Mouse (Mus musculus) liver, adult 2 months (tissue): ENCODE results near the gene Cdhr4.

Source experiments
- CTCF ChIP-seq: fragments of 200-500 bp; IDR thresholded peaks from 2 replicates; pipeline ENCODE4 v1.5.1; 2011; ENCODE audit warnings: low read depth, low read length, control low read depth
- POLR2A ChIP-seq: fragments of 200-500 bp; IDR thresholded peaks from 2 replicates; pipeline ENCODE4 v1.6.1; 2011; ENCODE audit warnings: low read length, control low read depth; ENCODE audit not compliant: insufficient read depth; ENCODE audit errors: extremely low read depth

DNA sequence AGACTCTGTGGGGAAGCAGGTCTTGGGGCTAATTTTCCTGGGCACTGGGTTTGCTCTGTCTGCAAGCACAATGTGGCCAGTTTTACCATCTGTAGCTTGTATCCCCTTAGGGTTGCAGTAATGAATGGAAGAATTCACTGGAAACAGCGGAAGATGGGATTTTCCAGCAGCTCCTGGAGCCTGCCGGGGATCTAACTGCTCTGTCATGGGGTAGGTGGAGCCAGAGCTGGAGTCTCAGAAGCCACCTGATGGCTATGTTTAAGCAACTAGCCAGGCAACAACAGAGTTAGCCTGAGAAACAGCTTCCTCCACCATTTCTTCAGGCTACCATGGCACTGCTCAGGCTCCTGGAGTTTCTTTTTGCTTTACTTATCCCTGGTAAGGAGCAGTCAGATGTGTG lies at the start of gene Cdhr4:
- no peak for TF ChIP-seq POLR2A
- TF ChIP-seq CTCF: no peak
